Mouse (Mus musculus) cerebellum, postnatal 4 days (tissue): ENCODE measurements at regions not wholly inside any gene's neighbourhood (a gene's known extent, or its start where the extent isn't known, plus 50 kb on each side); places are given as distances from the start of the nearest gene placed in this dataset.

ENCODE experiments used
- DNase-seq, 2 experiments: peaks; one replicate each; pipeline ENCODE4 v3.0.0; 2022; ENCODE audit warnings: low spot score in 2 of 2, mixed read lengths in 1 of 2

DNA sequence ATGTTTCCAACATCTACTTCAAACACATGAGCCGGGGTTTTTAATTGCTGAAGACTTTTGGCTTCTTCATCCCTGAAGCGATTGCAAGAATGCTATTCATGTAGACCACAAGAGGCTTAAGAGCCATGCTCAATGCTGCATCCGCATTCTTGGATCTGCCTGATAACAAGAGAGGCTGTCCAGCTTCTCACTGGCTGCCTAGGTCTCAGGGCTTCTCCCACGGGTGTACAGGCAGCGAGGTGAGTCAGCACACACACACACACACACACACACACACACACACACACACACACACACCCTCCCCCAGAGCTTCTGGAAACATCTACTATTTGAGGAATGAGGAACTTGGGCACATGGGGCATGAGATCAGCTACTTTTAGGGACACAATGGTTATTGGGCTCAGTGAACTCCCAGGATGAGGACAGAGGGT is 261.1 kb downstream of the Tgfb2 start:
- no peak for DNase-seq

DNA sequence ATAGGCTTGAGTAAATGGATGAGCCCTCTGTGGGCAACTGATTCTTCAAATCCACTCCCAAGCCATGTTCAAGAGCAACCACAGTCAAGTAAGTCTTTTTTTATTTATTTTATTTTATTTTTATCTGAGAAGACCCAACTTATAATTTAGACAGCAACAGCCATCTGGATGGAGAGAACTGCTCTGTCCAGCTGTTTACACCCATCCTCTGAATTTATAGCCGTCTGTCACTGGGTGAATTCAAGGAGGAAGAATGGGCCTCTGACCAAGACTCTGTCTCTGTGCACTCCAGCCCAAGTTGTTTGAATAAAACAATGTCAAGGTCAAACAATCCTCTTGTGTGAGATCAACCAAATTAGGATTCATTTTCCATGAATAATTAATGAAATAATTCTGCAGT is 263.6 kb downstream of the Tgfb2 start:
- no peak for DNase-seq

DNA sequence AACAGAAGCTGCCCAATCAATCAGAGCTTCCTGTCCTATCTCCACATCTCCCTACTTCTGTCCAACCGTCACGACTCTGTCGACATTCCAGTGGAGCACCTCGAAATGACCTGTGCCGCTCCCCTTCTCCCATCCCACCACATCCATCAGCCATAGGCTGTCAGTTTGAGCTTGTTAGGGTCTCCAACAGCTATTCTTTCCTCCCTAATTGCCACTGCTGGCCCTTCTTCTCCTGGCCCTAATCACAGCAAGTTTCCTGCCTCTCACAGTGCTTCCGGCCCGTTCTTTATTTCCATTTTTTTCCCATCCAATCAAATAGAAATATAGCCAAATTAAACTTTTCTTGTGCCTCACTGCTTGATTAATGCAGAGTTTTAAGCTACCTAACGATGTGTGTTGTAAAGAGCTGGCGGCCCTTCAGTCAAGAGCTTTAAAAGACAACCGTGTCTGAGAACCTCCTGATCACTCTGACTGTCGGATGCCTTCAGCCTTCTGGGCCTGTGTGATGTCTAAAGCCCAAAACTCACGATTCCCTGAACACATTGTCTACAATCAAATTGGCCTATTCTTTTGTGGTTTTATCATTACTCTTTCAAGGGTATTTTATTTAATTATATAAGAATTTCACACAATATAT is 270.3 kb downstream of the Tgfb2 start:
- DNase-seq = no peak

DNA sequence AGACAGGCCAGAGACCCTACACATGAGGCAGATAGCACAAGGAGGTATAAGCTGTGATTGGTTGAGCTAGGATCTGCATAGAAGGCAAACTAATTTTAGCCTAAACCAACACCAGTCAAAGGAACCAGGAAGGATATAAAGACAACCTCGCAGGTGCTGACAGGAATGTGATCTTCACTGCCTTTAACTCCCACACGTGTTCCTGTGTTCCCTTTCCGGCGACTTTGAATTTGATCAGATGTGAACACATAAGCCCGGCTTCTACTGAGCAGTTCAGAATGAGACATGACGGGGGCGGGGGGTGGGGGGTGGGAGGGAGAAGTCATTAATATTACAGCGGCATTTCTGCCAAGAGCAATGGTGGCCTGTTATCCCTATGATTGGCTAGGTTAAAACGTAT is 271.0 kb downstream of the Tgfb2 start:
- DNase-seq = no peak

DNA sequence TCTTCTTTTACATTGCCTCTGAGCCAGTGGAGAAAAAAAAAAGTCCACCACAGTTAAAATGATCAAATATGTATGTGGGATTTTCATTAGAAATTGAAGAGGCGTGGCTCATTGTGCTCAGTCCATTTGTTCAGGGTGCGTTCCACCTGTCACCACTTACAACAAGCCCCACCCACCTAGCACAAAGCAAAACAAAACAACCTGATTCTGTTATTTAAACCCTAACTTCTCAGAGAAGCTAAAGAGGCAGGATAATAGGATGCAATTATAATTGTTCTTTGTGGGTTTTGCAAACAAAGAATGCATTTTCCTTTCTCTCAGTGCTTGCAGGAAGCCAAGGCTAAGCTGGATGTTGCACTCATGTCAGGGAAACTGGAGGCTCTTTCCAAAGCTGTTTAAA is 271.8 kb downstream of the Tgfb2 start:
- no peak for DNase-seq

DNA sequence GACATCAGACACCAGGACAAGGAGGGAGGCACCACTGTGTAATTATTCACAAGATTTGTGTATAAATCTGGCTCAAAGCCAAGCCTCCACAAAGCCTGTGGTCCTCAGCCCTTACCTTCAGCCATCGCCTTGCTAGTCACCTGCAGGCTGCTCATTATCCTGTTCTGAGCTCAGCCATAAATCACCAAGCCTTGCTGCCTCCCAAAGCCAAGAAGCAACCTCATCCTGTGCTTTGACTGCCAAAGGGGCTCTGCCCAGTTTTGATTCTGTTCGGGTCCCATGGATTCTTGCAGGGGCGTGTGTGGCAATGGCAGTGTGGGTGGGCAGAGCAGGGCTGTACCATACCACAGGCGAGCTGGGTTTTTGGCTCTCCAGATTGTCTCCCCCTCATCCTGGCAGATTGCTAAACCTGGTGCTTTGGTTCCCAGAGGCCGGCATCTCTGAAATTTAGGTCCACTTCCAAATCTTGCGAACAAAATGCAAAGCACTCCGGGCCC is 272.6 kb downstream of the Tgfb2 start:
- peak in 1 of 2 experiments; percentile 46 for DNase-seq

DNA sequence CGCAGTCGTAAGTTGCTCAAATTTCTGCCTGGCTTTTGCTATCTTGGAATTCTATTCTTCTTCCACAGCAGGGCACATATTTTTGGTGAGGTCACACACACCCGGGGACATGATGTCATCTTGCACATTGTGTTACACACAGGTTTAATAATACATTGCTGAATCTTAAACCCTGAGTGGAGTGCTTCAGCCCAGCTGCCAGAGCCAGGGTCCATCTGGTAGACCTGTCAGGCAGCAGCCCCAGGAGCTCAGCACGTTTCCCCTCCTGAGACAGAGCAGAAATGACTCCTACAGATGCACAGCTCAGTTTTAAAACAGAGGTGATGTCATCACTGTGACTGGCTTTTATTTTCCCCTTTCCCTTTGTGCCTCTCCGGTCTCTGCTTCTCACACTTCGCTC is 280.4 kb downstream of the Tgfb2 start:
- DNase-seq = no peak

DNA sequence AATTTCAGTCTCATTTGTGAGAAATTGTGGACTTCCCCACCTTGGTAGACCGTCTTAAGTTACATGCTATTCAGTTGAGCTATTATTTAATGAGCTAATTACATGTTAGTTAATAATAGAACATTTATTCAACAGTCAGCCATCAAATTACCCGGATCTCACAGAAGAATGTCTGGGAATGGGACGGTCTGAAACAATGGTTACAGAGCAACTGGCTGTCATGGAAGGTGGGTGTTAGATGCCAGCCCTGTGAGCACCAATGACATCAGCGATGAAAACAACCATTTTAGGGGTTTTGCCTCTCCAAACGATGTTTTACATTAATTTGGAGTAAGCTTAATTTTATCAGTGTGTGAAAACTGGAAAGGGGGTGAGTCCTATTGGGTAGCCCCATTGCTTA is 281.7 kb downstream of the Tgfb2 start:
- no peak for DNase-seq

DNA sequence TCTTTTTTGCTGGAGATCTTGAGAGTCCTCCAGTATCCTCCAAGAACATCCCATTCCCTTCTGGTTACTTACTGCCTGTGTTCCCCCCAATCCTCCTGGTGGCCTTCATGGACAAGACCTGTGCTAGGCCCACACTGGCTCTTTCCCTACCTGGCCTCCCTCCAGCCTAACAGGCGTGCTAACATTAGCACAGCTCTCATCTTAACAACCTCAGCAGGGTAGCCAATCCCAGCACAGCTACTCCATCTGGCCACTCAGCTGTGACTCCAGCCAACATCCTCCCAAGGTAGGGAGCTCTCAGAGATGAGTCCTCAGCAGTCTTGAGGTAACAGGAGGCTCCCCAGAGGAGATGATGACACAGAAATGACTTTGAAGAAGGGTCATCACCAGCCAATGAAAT is 288.7 kb downstream of the Tgfb2 start:
- no peak for DNase-seq

DNA sequence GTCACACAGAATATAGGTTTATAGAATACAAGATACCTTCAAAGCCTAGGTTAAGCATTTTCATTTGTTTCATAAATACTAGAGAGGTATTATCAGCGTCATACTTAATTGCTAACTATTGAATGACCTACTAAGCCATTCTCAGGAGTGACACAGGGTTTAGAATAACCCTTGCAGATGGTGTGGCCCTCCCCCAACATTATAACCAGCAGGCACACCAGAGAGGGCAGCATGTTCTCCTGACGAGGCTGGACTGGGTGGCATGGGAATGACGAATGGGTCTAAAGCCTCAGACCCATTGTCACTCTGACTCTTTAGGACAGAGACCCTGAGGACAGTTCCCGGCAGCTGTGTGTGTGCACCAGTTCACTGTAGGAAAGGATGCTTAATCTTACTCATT is 290.5 kb downstream of the Tgfb2 start:
- DNase-seq = no peak

DNA sequence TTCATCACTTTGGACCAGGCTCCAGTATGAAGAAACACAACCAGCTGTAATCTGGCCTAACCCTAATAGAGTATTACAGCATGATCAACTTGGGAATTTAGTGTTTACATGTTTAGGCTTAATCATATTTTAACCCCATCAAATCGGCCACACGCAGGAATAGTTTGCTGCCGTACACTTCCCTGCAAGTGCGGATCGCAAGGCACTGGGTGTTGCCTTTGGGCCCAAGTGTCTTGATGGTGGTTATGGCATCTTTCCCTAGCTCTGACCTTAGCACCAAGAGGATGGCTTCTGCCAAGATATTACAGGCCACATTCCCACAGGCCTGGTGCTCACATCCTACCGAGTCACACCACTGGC is 291.9 kb downstream of the Tgfb2 start:
- no peak for DNase-seq

DNA sequence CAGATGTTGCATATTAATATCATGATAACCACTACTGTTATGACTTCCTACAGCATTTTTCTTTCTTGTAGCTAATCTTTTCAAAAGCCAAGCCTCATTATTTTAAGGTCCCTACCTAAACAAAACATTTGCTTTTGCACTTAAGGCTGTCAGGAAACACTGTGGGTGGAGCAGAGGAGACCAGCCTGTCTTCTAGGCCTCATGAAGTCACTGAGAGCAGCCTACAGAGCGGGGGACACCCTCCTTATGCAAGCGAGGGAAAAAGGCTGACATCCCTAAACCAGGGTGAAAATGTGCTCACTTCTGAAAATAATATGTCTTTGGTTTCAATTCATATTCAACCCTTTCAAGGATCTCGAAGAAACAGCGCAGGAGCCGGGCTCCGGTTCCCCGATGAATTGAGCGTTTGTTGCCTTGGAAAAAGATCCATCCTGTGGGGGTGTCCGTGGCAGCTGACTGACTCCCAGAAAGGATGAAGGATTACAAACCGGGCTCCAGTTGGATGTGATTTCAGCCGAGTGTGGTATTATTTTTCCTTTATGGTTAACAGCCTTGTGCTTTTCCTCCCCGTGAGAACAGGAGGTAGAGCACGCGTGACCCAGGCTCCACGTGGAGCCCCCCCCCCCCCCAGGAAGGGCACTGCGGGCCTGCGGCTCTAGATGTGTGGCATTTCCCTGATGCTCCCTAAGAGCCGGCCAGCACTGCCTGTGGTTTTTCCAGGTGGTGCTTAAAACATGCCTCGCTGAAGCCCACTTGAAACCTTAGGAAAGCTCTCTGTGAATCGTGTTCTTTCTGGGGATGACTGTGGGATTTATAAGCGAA is 292.5 kb downstream of the Tgfb2 start:
- no peak for DNase-seq

DNA sequence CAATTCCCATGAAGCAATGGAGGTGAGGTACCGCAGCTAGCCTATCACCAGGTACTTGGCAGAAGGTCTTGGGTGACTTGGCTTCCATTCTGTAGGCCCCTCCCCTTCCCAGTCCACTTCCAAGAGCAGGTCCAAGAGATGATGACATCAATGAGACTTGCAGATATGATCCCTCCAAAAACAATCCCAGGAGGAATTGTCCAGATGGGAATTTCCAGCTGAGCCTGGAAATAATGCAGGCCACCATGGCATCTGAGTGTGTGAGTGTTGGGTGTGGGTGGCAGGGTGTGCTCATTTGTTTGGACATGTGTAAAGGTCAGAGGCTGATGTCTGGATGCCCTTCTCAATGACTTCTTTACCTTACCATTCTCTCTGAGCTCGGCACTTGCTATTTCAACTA is 293.5 kb downstream of the Tgfb2 start:
- no peak for DNase-seq

DNA sequence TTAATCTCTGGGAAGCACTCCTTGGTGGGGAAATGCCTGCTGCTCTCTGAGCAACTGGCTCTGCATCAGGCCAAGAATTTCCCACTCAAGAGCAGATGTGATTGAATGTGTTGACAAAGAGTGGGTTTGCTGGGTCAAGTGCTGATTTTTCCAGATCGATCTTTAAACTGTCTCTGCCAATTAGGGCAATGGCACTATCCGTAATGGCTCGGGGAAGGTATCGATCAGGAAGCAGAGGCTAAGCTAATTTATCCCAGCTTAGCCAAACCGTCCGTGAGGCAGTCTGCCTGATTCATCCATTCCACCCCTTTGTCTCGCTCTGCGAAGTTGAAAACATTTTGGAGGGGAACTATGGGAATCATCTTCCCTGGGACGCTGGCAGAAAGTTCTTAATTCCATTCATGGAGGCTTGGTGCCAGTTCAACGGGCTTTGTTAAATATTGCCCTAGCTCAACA is 291.9 kb upstream of the Lyplal1 start:
- DNase-seq = no peak

DNA sequence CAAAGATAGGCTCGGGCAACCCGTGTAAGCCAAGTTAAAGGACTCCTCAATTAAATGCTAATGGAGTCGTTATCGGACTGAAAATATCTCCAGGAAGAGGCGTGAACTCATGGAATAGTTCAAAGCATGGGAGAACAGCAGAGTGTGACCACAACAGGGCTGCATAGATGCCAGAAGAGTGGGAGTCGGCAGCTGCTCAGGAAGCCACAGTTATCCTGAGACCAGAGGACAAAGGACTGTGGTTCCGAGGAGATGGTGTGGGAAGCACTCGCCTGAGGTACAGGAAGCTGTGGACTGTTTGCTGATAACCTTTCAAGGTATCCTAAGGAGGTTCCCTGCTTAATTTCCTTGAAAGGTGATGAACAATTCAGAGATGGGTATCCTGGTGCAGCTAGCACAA is 290.5 kb upstream of the Lyplal1 start:
- DNase-seq = no peak

DNA sequence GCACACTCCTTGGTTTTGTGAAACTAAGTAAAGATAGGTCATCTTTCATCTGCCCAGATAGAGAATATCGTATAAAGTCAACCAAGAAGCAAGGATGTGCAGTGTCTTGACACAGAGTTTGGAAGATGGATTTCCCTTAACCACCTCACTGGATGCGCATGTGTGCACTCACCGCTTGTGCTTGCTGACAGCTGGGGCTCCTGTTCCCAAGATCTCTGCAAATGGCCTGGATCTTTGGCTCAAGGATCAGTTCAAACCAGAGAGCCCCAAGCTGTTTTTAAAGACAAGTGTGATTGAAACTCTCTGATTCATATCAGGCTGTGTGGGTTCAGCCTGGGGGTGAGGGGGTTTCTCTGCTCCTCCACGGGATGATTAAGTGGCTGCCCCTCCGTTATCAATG is 288.6 kb upstream of the Lyplal1 start:
- DNase-seq = no peak

DNA sequence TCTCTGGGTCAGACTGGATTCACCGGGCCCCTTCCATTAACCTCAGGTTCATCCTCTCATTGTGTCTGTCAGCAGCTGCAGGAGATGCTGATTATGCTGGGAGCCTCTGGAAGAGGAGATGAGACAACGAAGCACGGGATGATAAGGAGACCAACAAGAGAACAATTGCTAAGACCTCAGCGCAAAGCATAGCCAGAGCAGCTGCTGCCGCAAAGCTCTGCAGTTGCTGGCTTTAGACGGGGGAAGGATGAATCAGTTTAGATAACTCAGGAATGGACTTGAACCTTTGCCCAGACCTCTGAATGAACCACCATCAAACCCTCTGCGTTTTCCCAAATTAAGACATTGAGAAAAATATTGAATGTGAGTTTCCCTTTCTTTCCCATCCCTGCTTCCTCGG is 282.7 kb upstream of the Lyplal1 start:
- no peak for DNase-seq

DNA sequence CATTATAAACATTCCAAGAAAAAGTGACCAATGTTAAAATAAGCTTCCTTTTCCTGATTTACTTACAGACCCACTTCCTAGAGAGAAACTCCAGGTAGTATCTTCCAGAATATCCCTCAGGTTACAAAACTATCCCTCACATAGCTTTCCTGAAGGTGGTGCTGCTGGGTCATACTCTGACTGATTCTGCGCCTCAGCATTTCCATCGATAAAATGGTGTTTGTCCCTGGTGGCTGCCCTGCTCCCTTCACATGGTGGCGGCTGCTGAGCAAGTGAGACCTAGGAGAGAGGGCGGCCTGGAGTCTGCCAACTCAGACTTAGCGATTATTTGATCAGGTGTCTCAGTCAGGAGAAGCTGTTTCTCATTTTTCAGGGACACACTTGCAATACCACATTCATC is 275.9 kb upstream of the Lyplal1 start:
- DNase-seq = no peak

DNA sequence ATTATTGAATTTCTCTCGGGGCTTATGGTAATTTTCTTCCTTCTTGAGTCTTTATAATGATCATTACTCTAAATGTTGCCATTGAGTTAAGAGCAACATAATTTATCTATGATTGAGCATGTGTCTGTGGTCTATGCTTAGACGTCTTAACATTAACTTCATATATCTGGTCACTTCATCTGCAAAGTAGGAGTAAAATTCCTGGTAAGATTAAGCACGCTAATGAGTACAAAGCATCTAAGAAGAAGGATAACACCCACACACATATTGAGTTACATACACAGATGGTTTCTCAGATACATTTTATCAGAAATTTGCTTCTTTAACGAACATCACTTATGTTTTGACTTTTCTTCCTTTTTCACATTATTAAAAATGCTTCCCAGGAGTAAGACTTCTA is 267.3 kb upstream of the Lyplal1 start:
- DNase-seq = no peak

DNA sequence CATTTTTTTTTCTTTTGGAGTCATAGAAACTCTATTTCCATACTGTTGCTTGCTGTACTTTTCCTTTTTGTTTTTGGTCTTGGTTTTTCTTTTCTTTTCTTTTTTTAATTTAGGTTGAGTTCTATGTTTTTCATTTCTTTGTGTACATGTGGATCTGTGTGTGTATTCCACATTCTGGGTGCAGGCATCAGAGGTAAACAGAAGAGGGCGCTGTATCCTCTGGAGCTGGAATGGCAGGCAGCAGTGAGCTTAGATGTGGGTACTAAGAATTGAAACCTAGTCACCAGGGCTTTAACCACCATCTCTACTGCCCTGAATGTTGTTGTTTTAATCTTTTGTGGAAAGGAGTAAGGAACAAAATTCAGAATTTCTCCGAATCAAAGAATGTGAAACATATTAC is 266.3 kb upstream of the Lyplal1 start:
- DNase-seq = no peak

DNA sequence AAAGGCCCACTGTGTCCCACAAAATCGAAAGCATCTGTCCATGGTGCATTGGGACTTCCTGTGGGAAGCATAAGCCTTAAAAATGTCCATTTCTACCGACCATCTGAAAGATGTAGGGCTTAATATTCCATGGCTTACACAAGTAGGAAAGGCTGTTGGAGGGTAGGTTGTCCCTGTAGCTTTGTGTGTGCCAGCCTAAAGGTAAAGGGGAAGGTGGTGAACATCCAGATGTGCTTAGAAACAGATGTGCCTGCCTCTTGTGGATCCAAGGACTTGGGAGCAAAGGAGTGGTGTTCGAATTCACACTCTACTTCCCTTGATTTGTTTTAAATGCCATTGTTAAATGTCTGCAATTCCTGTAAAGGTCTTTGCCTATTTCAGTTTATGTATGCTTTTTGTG is 265.9 kb upstream of the Lyplal1 start:
- no peak for DNase-seq

DNA sequence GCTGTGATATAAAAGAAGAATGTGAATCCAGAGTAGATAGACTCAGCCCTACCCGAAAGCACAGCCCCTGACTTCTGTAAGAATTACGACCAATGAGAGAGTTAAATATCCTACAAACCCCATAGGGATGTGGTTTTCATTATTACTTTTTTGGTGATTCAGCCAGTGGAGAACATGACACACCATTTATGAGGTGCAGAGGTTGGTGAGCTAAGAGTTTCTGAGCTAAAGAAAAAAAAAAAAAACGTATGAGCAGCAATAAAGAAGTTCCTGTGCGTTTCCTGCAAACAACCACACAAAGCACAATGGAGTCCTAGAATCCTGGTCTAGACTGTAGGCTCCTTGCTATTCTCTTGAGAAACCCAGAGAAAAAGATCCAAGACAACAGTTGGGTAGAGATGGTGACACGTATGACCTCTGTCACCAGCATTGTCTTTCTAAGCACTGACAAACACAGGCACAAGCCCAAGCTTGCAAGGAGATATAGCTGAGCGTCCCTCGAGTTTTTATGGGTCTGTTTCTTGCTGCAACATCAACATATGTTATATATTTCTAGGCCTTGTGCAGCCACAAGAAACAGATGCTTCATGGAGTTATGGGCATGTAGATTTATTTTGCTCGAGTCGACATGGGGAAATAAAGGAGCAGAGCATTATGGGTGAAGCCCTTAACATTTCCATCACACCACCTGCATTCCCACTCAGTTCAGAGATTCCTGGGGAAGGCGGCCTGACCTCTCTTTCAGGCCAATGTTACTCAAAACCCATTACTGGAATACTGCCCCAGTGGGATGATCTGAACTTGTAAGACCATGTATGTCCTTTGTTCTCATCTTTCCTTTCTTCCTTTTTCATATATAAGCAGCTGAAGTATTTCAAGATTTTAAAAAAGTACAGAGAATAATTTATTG is 263.1 kb upstream of the Lyplal1 start:
- no peak for DNase-seq
